Mouse (Mus musculus) CD4-positive, CD25-positive, alpha-beta regulatory T cell, adult 2 months (primary cell): Measurements from ENCODE around the gene Teddm1a.

Source experiments
- DNase-seq: peaks from one replicate; pipeline ENCODE4 v3.0.0-alpha.2; 2012; ENCODE audit warnings: low read depth, low spot score

The Teddm1a gene

GRCm38 (mm10) chr1:153904236-153904635, 12.7 kb downstream of the Teddm1a start:
- no peak for DNase-seq

GRCm38 (mm10) chr1:153905884-153906283, 14.3 kb downstream of the Teddm1a start:
- no peak for DNase-seq

- no peak for DNase-seq
Observed at GRCm38 (mm10) chr1:153908208-153908607, 16.7 kb downstream of the Teddm1a start.

GRCm38 (mm10) chr1:153908741-153909140, 17.2 kb downstream of the Teddm1a start:
- DNase-seq: no peak

GRCm38 (mm10) chr1:153909213-153909962, 17.8 kb downstream of the Teddm1a start:
- DNase-seq: no peak

GRCm38 (mm10) chr1:153909963-153910291, 18.4 kb downstream of the Teddm1a start:
- no peak for DNase-seq

- DNase-seq: no peak
Observed at GRCm38 (mm10) chr1:153910423-153910822, 18.9 kb downstream of the Teddm1a start.

- no peak for DNase-seq
Observed at GRCm38 (mm10) chr1:153911276-153911795, 19.8 kb downstream of the Teddm1a start.

GRCm38 (mm10) chr1:153913869-153914268, 22.3 kb downstream of the Teddm1a start:
- no peak for DNase-seq

GRCm38 (mm10) chr1:153918521-153919206, 27.1 kb downstream of the Teddm1a start:
- DNase-seq: no peak

- DNase-seq: no peak
Observed at GRCm38 (mm10) chr1:153921642-153922041, 30.1 kb downstream of the Teddm1a start.

GRCm38 (mm10) chr1:153922571-153923021, 31.1 kb downstream of the Teddm1a start:
- DNase-seq: no peak

GRCm38 (mm10) chr1:153924395-153925385, 33.1 kb downstream of the Teddm1a start:
- DNase-seq: no peak

- no peak for DNase-seq
Observed at GRCm38 (mm10) chr1:153930431-153930830, 38.9 kb downstream of the Teddm1a start.

GRCm38 (mm10) chr1:153933772-153934171, 42.2 kb downstream of the Teddm1a start:
- no peak for DNase-seq

- DNase-seq: no peak
Observed at GRCm38 (mm10) chr1:153935844-153936380, 44.4 kb downstream of the Teddm1a start.

- DNase-seq: no peak
Observed at GRCm38 (mm10) chr1:153937025-153937424, 45.5 kb downstream of the Teddm1a start.

GRCm38 (mm10) chr1:153940986-153941385, 49.4 kb downstream of the Teddm1a start:
- DNase-seq: no peak
